Mouse (Mus musculus) liver, adult 2 months (tissue): ENCODE data around the gene Napepld.

ENCODE experiments used
- CTCF ChIP-seq: fragments of 200-500 bp; IDR thresholded peaks from 2 replicates; pipeline ENCODE4 v1.5.1; 2011; ENCODE audit warnings: low read depth, low read length, control low read depth
- POLR2A ChIP-seq: fragments of 200-500 bp; IDR thresholded peaks from 2 replicates; pipeline ENCODE4 v1.6.1; 2011; ENCODE audit warnings: low read length, control low read depth; ENCODE audit not compliant: insufficient read depth; ENCODE audit errors: extremely low read depth

DNA sequence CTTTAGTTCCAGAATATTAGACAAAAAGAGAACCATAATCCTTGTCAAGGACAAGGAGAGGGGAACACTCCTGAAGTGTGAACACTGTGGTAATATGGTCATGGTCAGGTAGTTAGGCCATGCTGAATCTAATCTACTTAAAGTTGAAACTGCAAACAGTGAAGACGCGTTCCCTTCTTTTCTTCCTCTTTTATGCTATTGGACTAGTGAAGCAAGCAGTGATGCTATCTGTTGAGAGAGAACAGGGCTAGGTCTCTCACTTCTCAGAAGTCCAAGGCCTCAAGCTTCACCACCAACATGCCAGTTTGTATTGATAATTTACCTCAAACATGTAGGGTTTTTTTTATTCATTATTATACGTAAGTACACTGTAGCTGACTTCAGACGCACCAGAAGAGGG is 13.3 kb upstream of the Napepld start:
- TF ChIP-seq POLR2A (no peak), CTCF (no peak)
